Mouse (Mus musculus) limb, embryonic 15.5 days (tissue): ENCODE measurements around the gene Grik4. TPM values are rescaled to one million over a fixed set of nuclear protein-coding genes. Genes with fewer than 3 reads are reported as not detected.

Experiments
- ATAC-seq: fragments of 200-750 bp; cut with Nextera tagmentation; 2 replicates; pipeline ENCODE4 v1.8.0; 2017; ENCODE audit warnings: low read depth, moderate TSS enrichment; ENCODE audit not compliant: insufficient number of reproducible peaks, low FRiP score, low TSS enrichment
- H3K27ac ChIP-seq: fragments of 300-500 bp; sonication (generic); 2 replicates; pipeline ENCODE4 v1.5.1; 2015; ENCODE audit warnings: moderate library complexity, mild to moderate bottlenecking, inconsistent platforms
- H3K27me3 ChIP-seq: fragments of 300-500 bp; sonication (generic); 2 replicates; pipeline ENCODE4 v1.6.1; 2015; ENCODE audit warnings: inconsistent platforms
- H3K36me3 ChIP-seq: fragments of 300-500 bp; sonication (generic); 2 replicates; pipeline ENCODE4 v1.6.1; 2015; ENCODE audit warnings: inconsistent platforms
- H3K4me1 ChIP-seq: fragments of 300-500 bp; sonication (generic); 2 replicates; pipeline ENCODE4 v1.6.1; 2015; ENCODE audit warnings: inconsistent platforms
- H3K4me2 ChIP-seq: fragments of 300-500 bp; sonication (generic); 2 replicates; pipeline ENCODE4 v1.6.1; 2015; ENCODE audit warnings: mild to moderate bottlenecking, inconsistent platforms
- H3K4me3 ChIP-seq: fragments of 300-500 bp; sonication (generic); 2 replicates; pipeline ENCODE4 v1.5.1; 2015; ENCODE audit warnings: mild to moderate bottlenecking, inconsistent platforms
- H3K9ac ChIP-seq: fragments of 300-500 bp; sonication (generic); 2 replicates; pipeline ENCODE4 v1.6.1; 2015; ENCODE audit warnings: inconsistent platforms
- H3K9me3 ChIP-seq: fragments of 300-500 bp; sonication (generic); 2 replicates; pipeline ENCODE4 v1.6.1; 2016; ENCODE audit warnings: inconsistent platforms
- WGBS: fragments of 180-500 bp; shearing (Covaris S2); methylation state at CpG from one replicate; pipeline ENCODE4 v1.1.7; 2015; 5-methylcytosine and 5-hydroxymethylcytosine counted together
- polyA plus RNA-seq: library from polyadenylated mRNA; unstranded; fragments of >200 nt; fragmentation: Nextera tagmentation; extraction: Ambion mirVana; gene quantifications from 2 replicates; pipeline ENCODE4 v1.2.1, GENCODE M21; 2015

Grik4 gene
- polyA plus RNA-seq, 1 experiment from 2014 or later: 1.4 TPM

- peaks cover 17% of the 10 kb centered on the region for H3K4me1 ChIP-seq
- no peak overlapping the region for H3K27ac ChIP-seq
- WGBS: 64% methylated on average over 14 of the region's 14 CpGs
- no peaks in the 10 kb centered on the region for H3K27me3 ChIP-seq
- H3K9ac ChIP-seq: no peak overlapping the region
- no peak overlapping the region for H3K4me2 ChIP-seq
- no peak overlapping the region for H3K4me3 ChIP-seq
- no peak for ATAC-seq
- H3K36me3 ChIP-seq: no peaks in the 10 kb centered on the region
- no peaks in the 10 kb centered on the region for H3K9me3 ChIP-seq
These were observed 331.8 kb downstream of the Grik4 start for GRCm38 (mm10) chr9:42612482-42612991.

GRCm38 (mm10) chr9:42601445-42601844 is 342.8 kb downstream of the Grik4 start:
- Histone ChIP-seq H3K36me3 (no peaks in the 10 kb centered on the region), H3K4me3 (no peak overlapping the region), H3K27me3 (peaks cover 3% of the 10 kb centered on the region; the same call in 1 of the 2 replicates), H3K27ac (no peak overlapping the region), H3K4me2 (no peak overlapping the region), H3K4me1 (peaks cover 6% of the 10 kb centered on the region; the same call in 1 of the 2 replicates), H3K9ac (no peak overlapping the region), H3K9me3 (no peaks in the 10 kb centered on the region)
- 10% methylated on average over 3 of the region's 3 CpGs for WGBS
- no peak for ATAC-seq

GRCm38 (mm10) chr9:42597525-42597924 is 346.8 kb downstream of the Grik4 start:
- H3K36me3 ChIP-seq: no peaks in the 10 kb centered on the region
- H3K9ac ChIP-seq: no peak overlapping the region
- H3K4me1 ChIP-seq: peaks cover 6% of the 10 kb centered on the region; the same call in 1 of the 2 replicates
- no peak overlapping the region for H3K27ac ChIP-seq
- H3K4me3 ChIP-seq: no peak overlapping the region
- H3K27me3 ChIP-seq: peaks cover 3% of the 10 kb centered on the region; the same call in 1 of the 2 replicates
- no peak for ATAC-seq
- no peaks in the 10 kb centered on the region for H3K9me3 ChIP-seq
- WGBS: 68% methylated on average over 9 of the region's 9 CpGs
- H3K4me2 ChIP-seq: no peak overlapping the region

- no peaks in the 10 kb centered on the region for H3K36me3 ChIP-seq
- WGBS: 75% methylated on average over 7 of the region's 7 CpGs
- H3K27me3 ChIP-seq: no peaks in the 10 kb centered on the region
- H3K4me2 ChIP-seq: no peak overlapping the region
- no peak overlapping the region for H3K9ac ChIP-seq
- no peak overlapping the region for H3K27ac ChIP-seq
- no peak for ATAC-seq
- H3K9me3 ChIP-seq: no peaks in the 10 kb centered on the region
- H3K4me3 ChIP-seq: no peak overlapping the region
- peaks cover 2% of the 10 kb centered on the region for H3K4me1 ChIP-seq
These were observed 365.8 kb downstream of the Grik4 start for GRCm38 (mm10) chr9:42578511-42578910.

GRCm38 (mm10) chr9:42578106-42578505 is 366.2 kb downstream of the Grik4 start:
- WGBS: 79% methylated on average over 7 of the region's 7 CpGs

GRCm38 (mm10) chr9:42573616-42574350 is 370.5 kb downstream of the Grik4 start:
- Histone ChIP-seq H3K4me3 (no peak overlapping the region), H3K9ac (no peak overlapping the region), H3K27ac (no peak overlapping the region), H3K27me3 (no peaks in the 10 kb centered on the region), H3K36me3 (no peaks in the 10 kb centered on the region), H3K4me2 (peak overlapping the region; percentile 29; the same call in 1 of the 2 replicates), H3K4me1 (peaks cover 6% of the 10 kb centered on the region), H3K9me3 (no peaks in the 10 kb centered on the region)
- ATAC-seq: no peak
- WGBS: 45% methylated on average over 14 of the region's 14 CpGs

More at GRCm38 (mm10) chr9:42578106-42578505, 366.2 kb downstream of the Grik4 start:
- Histone ChIP-seq H3K4me1 (peaks cover 6% of the 10 kb centered on the region), H3K4me2 (no peak overlapping the region), H3K36me3 (no peaks in the 10 kb centered on the region), H3K27me3 (no peaks in the 10 kb centered on the region), H3K9ac (no peak overlapping the region), H3K4me3 (no peak overlapping the region), H3K27ac (no peak overlapping the region), H3K9me3 (no peaks in the 10 kb centered on the region)
- no peak for ATAC-seq

- ATAC-seq: no peak
- H3K4me1 ChIP-seq: peaks cover 6% of the 10 kb centered on the region
- H3K27me3 ChIP-seq: no peaks in the 10 kb centered on the region
- no peak overlapping the region for H3K27ac ChIP-seq
- H3K9ac ChIP-seq: no peak overlapping the region
- H3K4me2 ChIP-seq: peak overlapping the region; percentile 29; the same call in 1 of the 2 replicates
- no peaks in the 10 kb centered on the region for H3K36me3 ChIP-seq
- H3K4me3 ChIP-seq: no peak overlapping the region
- H3K9me3 ChIP-seq: no peaks in the 10 kb centered on the region
- WGBS: 8% methylated on average over 6 of the region's 6 CpGs
These were observed 371.1 kb downstream of the Grik4 start for GRCm38 (mm10) chr9:42573180-42573579.

- 79% methylated on average over 4 of the region's 4 CpGs for WGBS
- no peak overlapping the region for H3K4me3 ChIP-seq
- ATAC-seq: no peak
- no peaks in the 10 kb centered on the region for H3K4me1 ChIP-seq
- no peaks in the 10 kb centered on the region for H3K9me3 ChIP-seq
- no peak overlapping the region for H3K4me2 ChIP-seq
- no peak overlapping the region for H3K27ac ChIP-seq
- H3K27me3 ChIP-seq: no peaks in the 10 kb centered on the region
- H3K36me3 ChIP-seq: no peaks in the 10 kb centered on the region
- no peak overlapping the region for H3K9ac ChIP-seq
These were observed 378.4 kb downstream of the Grik4 start for GRCm38 (mm10) chr9:42565921-42566320.

- Histone ChIP-seq H3K9me3 (no peaks in the 10 kb centered on the region), H3K9ac (no peak overlapping the region), H3K27ac (no peak overlapping the region), H3K4me2 (no peak overlapping the region), H3K4me1 (no peaks in the 10 kb centered on the region), H3K27me3 (no peaks in the 10 kb centered on the region), H3K4me3 (no peak overlapping the region), H3K36me3 (no peaks in the 10 kb centered on the region)
- no peak for ATAC-seq
- WGBS: 83% methylated on average over 1 of the region's 1 CpGs
These were observed 389.1 kb downstream of the Grik4 start for GRCm38 (mm10) chr9:42555186-42555585.

- no peak overlapping the region for H3K4me3 ChIP-seq
- no peak overlapping the region for H3K4me2 ChIP-seq
- no peak overlapping the region for H3K9ac ChIP-seq
- H3K36me3 ChIP-seq: no peaks in the 10 kb centered on the region
- H3K9me3 ChIP-seq: no peaks in the 10 kb centered on the region
- H3K27me3 ChIP-seq: no peaks in the 10 kb centered on the region
- ATAC-seq: no peak
- 16% methylated on average over 13 of the region's 13 CpGs for WGBS
- no peaks in the 10 kb centered on the region for H3K4me1 ChIP-seq
- no peak overlapping the region for H3K27ac ChIP-seq
These were observed 394.2 kb downstream of the Grik4 start for GRCm38 (mm10) chr9:42550116-42550515.

- Histone ChIP-seq H3K9ac (no peak overlapping the region), H3K36me3 (no peaks in the 10 kb centered on the region), H3K9me3 (no peaks in the 10 kb centered on the region), H3K4me3 (no peak overlapping the region), H3K27ac (no peak overlapping the region), H3K27me3 (no peaks in the 10 kb centered on the region), H3K4me2 (no peak overlapping the region), H3K4me1 (no peaks in the 10 kb centered on the region)
- ATAC-seq: no peak
- 53% methylated on average over 7 of the region's 7 CpGs for WGBS
These were observed 395.3 kb downstream of the Grik4 start for GRCm38 (mm10) chr9:42548981-42549380.

- Histone ChIP-seq H3K9me3 (no peaks in the 10 kb centered on the region), H3K4me1 (no peaks in the 10 kb centered on the region), H3K27me3 (no peaks in the 10 kb centered on the region), H3K9ac (no peak overlapping the region), H3K36me3 (no peaks in the 10 kb centered on the region), H3K4me2 (no peak overlapping the region), H3K4me3 (no peak overlapping the region), H3K27ac (no peak overlapping the region)
- WGBS: 90% methylated on average over 10 of the region's 10 CpGs
- ATAC-seq: no peak
These were observed 399.8 kb downstream of the Grik4 start for GRCm38 (mm10) chr9:42544521-42544920.
